Mouse (Mus musculus): ENCODE data around the gene Mcu. TPM values are rescaled to one million over a fixed set of nuclear protein-coding genes. Genes with fewer than 3 reads are reported as not detected.

The Mcu gene
- polyA plus RNA-seq, 1 experiment, result 16.1 TPM

DNA sequence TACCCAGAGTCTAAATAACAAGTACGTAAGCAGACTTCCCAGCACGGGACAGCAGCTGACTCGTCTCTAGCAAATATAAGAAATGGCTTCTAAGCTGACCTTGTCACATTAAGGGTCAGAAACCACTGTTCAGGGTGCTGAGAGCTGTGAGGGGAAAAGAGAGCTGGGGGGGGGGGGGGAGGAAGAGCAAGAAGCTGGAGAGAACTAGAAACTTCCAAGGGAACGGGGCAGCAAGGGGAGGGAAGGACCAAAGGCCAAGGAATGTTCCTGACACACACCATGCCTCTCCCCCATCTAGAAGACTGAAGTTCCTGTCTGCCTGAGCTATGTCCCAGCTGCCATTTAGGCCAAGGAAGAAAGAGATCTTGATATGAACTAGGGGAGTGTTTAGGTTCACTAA lies 190.1 kb downstream of the Mcu start:
- H3K4me1 ChIP-seq (ENCODE audit: control insufficient read depth, insufficient read depth, low read length), result no peaks in the 10 kb centered on the region
- no peak overlapping the region for H3K27ac ChIP-seq (ENCODE audit: control insufficient read depth, insufficient read depth, low read depth, low read length, poor library complexity)
- no peak for TF ChIP-seq CTCF (IDR thresholded peaks at IDR 0.05; ENCODE audit: control insufficient read depth, insufficient read depth, low read length)
- TF ChIP-seq POLR2A (IDR thresholded peaks at IDR 0.05; ENCODE audit: borderline replicate concordance, control insufficient read depth, low read depth, low read length), result no peak
- H3K4me3 ChIP-seq (replicated peaks; ENCODE audit: control insufficient read depth, low read depth, low read length), result no peak overlapping the region
- 82% methylated on average over 4 of the region's 4 CpGs for WGBS

DNA sequence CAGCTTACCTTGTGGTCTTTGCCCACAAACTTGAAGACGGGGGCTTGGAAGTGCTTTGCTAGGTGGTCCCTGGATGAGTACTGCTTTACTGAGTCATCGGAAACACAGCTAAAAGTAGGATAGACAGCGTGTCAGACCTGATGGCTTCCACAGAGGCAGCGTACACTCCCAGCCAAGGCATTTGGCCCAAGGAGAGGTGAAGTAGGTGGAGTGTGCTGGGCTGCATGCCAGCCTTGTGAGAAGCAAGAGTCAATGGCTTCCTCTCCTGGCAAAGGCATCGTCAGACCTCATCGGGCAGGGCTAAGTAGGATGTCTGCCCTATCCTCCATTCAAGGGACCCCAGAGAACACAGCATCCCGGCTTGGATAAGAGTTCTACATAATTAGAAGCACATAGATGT lies 191.1 kb downstream of the Mcu start:
- no peak overlapping the region for H3K27ac ChIP-seq (ENCODE audit: control insufficient read depth, insufficient read depth, low read depth, low read length, poor library complexity)
- H3K4me3 ChIP-seq (replicated peaks; ENCODE audit: control insufficient read depth, low read depth, low read length), result no peak overlapping the region
- WGBS, result 53% methylated on average over 7 of the region's 7 CpGs
- no peak for TF ChIP-seq CTCF (IDR thresholded peaks at IDR 0.05; ENCODE audit: control insufficient read depth, insufficient read depth, low read length)
- no peak for TF ChIP-seq POLR2A (IDR thresholded peaks at IDR 0.05; ENCODE audit: borderline replicate concordance, control insufficient read depth, low read depth, low read length)
- H3K4me1 ChIP-seq (ENCODE audit: control insufficient read depth, insufficient read depth, low read length), result no peaks in the 10 kb centered on the region

DNA sequence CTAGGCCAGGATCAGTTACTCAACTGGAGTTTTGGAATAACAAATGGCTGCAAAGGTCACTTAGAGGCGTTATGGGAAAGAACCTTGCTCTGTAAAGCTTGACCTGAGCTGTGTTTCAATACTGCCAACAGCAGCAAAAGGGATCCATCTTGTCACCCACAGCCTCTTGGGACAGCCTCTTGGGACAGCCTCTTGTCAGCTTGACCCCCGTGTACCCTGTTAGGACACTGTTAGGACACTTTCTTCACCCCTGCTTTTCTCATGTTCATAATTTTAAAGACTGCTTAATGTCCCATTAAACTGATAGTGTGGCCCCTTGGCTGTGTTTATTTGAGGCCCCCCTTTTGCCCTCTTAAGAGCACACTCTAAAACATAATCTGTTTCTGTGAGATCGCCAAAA lies 192.0 kb downstream of the Mcu start:
- WGBS, result 79% methylated on average over 3 of the region's 3 CpGs
- H3K4me1 ChIP-seq (ENCODE audit: control insufficient read depth, insufficient read depth, low read length), result no peaks in the 10 kb centered on the region
- no peak overlapping the region for H3K27ac ChIP-seq (ENCODE audit: control insufficient read depth, insufficient read depth, low read depth, low read length, poor library complexity)
- TF ChIP-seq CTCF (IDR thresholded peaks at IDR 0.05; ENCODE audit: control insufficient read depth, insufficient read depth, low read length) (no peak), POLR2A (IDR thresholded peaks at IDR 0.05; ENCODE audit: borderline replicate concordance, control insufficient read depth, low read depth, low read length) (no peak)
- no peak overlapping the region for H3K4me3 ChIP-seq (replicated peaks; ENCODE audit: control insufficient read depth, low read depth, low read length)

DNA sequence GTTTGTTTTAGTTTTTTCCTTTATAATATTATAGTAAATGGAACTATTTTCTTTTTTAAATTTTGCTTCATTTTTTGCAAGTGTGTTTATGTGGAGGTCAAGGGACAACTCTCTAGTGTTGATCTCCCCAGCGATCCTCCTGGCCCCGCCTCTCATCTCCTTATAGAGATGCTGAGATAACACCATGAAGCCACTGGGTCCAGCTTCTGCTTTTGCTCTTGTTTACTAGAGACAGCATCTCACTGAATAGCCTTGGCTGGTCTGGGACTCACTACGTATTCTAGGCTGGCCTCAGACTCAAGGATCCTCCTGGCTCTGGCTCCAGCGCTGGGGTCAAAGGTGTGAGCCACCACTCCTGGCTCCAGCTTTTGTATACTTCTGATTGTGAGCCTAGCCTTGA lies 197.0 kb downstream of the Mcu start:
- no peak overlapping the region for H3K27ac ChIP-seq (ENCODE audit: control insufficient read depth, insufficient read depth, low read depth, low read length, poor library complexity)
- no peak for TF ChIP-seq POLR2A (IDR thresholded peaks at IDR 0.05; ENCODE audit: borderline replicate concordance, control insufficient read depth, low read depth, low read length)
- TF ChIP-seq CTCF (IDR thresholded peaks at IDR 0.05; ENCODE audit: control insufficient read depth, insufficient read depth, low read length), result no peak
- H3K4me3 ChIP-seq (replicated peaks; ENCODE audit: control insufficient read depth, low read depth, low read length), result no peak overlapping the region
- WGBS, result 48% methylated on average over 4 of the region's 4 CpGs
- no peaks in the 10 kb centered on the region for H3K4me1 ChIP-seq (ENCODE audit: control insufficient read depth, insufficient read depth, low read length)

- whole genome bisulfite sequencing, result 75% methylated on average over 3 of the region's 3 CpGs
- no peak overlapping the region for H3K4me3 ChIP-seq (replicated peaks; ENCODE audit: control insufficient read depth, low read depth, low read length)
- no peak overlapping the region for H3K27ac ChIP-seq (ENCODE audit: control insufficient read depth, insufficient read depth, low read depth, low read length, poor library complexity)
- H3K4me1 ChIP-seq (ENCODE audit: control insufficient read depth, insufficient read depth, low read length), result no peaks in the 10 kb centered on the region; the same call in 1 of the 2 replicates
- no peak for TF ChIP-seq CTCF (IDR thresholded peaks at IDR 0.05; ENCODE audit: control insufficient read depth, insufficient read depth, low read length)
- TF ChIP-seq POLR2A (IDR thresholded peaks at IDR 0.05; ENCODE audit: borderline replicate concordance, control insufficient read depth, low read depth, low read length), result no peak
Observed at GRCm38 (mm10) chr10:59416623-59417022, 199.9 kb downstream of the Mcu start.

DNA sequence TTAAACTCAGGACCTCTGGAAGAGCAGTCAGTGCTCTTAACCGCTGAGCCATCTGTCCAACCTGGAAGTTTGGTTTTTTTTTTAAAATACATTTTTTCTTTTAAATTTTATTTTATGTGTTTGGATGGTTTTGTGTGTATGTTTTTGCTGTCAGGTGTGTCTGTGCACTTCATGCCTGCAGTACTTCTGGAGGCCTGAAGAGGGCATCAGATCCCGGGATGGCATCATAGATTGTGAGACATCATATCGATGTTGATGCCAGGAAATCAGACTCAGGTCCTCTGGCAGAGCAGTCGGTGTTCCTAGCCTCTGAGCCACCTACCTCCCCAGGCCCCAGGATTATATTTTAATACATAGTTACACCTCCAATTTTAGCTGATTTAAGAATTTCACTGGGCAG lies 202.8 kb downstream of the Mcu start:
- no peak for TF ChIP-seq POLR2A (IDR thresholded peaks at IDR 0.05; ENCODE audit: borderline replicate concordance, control insufficient read depth, low read depth, low read length)
- peak; percentile 13; the same call in 1 of the 2 replicates for TF ChIP-seq CTCF (IDR thresholded peaks at IDR 0.05; ENCODE audit: control insufficient read depth, insufficient read depth, low read length)
- Histone ChIP-seq H3K4me3 (replicated peaks; ENCODE audit: control insufficient read depth, low read depth, low read length) (no peak overlapping the region), H3K4me1 (ENCODE audit: control insufficient read depth, insufficient read depth, low read length) (no peaks in the 10 kb centered on the region; the same call in 1 of the 2 replicates), H3K27ac (ENCODE audit: control insufficient read depth, insufficient read depth, low read depth, low read length, poor library complexity) (no peak overlapping the region)
- WGBS, result 84% methylated on average over 4 of the region's 4 CpGs

GRCm38 (mm10) chr10:59410264-59410663 lies 206.2 kb downstream of the Mcu start:
- H3K4me3 ChIP-seq (replicated peaks; ENCODE audit: control insufficient read depth, low read depth, low read length), result no peak overlapping the region
- H3K27ac ChIP-seq (ENCODE audit: control insufficient read depth, insufficient read depth, low read depth, low read length, poor library complexity), result no peak overlapping the region
- TF ChIP-seq POLR2A (IDR thresholded peaks at IDR 0.05; ENCODE audit: borderline replicate concordance, control insufficient read depth, low read depth, low read length), result no peak
- no peak for TF ChIP-seq CTCF (IDR thresholded peaks at IDR 0.05; ENCODE audit: control insufficient read depth, insufficient read depth, low read length)
- WGBS, result 74% methylated on average over 12 of the region's 12 CpGs
- no peaks in the 10 kb centered on the region; the same call in 1 of the 2 replicates for H3K4me1 ChIP-seq (ENCODE audit: control insufficient read depth, insufficient read depth, low read length)

DNA sequence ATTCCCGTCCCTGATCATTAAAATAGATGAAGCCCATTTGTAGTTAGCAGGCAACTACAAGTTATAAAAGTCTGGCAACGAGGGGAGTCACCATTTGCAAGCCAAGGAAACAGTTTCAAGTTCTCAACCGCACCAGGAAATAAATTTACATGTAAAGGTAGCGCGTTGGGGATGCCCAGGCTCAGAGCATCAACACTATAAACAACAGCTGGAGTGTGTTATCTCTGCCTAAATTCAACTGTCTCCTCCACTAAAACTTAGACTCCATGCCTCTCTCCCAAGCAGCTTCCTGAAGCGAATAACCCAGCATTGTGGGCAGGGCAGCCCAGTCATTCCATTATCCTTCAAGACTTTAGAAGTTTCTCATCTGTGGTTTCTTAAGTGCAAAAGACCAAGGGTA lies 208.0 kb downstream of the Mcu start:
- WGBS, result 44% methylated on average over 6 of the region's 6 CpGs
- Histone ChIP-seq H3K27ac (ENCODE audit: control insufficient read depth, insufficient read depth, low read depth, low read length, poor library complexity) (no peak overlapping the region), H3K4me1 (ENCODE audit: control insufficient read depth, insufficient read depth, low read length) (no peaks in the 10 kb centered on the region; the same call in 1 of the 2 replicates), H3K4me3 (replicated peaks; ENCODE audit: control insufficient read depth, low read depth, low read length) (no peak overlapping the region)
- TF ChIP-seq CTCF (IDR thresholded peaks at IDR 0.05; ENCODE audit: control insufficient read depth, insufficient read depth, low read length) (no peak), POLR2A (IDR thresholded peaks at IDR 0.05; ENCODE audit: borderline replicate concordance, control insufficient read depth, low read depth, low read length) (no peak)

DNA sequence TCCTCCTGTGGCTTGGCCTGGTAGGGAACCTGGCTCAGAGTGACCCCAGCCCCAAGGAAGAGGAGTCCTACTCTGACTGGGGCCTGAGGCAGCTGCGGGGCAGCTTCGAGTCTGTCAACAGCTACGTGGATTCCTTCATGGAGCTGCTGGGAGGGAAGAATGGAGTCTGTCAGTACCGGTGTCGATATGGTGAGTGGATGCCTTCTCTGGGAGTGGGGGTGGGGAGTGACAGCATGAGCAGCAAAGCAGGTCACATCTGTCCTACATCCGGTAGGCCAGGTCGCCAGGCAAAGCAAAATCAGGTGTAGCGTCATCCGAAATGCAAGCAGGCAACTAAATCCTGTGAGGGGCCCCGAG lies 212.7 kb downstream of the Mcu start:
- no peaks in the 10 kb centered on the region for H3K4me1 ChIP-seq (ENCODE audit: control insufficient read depth, insufficient read depth, low read length)
- TF ChIP-seq POLR2A (IDR thresholded peaks at IDR 0.05; ENCODE audit: borderline replicate concordance, control insufficient read depth, low read depth, low read length) (no peak), CTCF (IDR thresholded peaks at IDR 0.05; ENCODE audit: control insufficient read depth, insufficient read depth, low read length) (no peak)
- no peak overlapping the region for H3K4me3 ChIP-seq (replicated peaks; ENCODE audit: control insufficient read depth, low read depth, low read length)
- no peak overlapping the region for H3K27ac ChIP-seq (ENCODE audit: control insufficient read depth, insufficient read depth, low read depth, low read length, poor library complexity)
- WGBS, result 84% methylated on average over 10 of the region's 10 CpGs
